Mouse (Mus musculus) monocyte, adult 2 months (primary cell): ENCODE measurements around the gene Zfhx3.

ENCODE experiments used
- DNase-seq, 2 experiments: peaks; one replicate each; pipeline ENCODE4 v3.0.0; 2022; ENCODE audit warnings: low spot score in 2 of 2, low read depth in 1 of 2

The Zfhx3 gene

DNA sequence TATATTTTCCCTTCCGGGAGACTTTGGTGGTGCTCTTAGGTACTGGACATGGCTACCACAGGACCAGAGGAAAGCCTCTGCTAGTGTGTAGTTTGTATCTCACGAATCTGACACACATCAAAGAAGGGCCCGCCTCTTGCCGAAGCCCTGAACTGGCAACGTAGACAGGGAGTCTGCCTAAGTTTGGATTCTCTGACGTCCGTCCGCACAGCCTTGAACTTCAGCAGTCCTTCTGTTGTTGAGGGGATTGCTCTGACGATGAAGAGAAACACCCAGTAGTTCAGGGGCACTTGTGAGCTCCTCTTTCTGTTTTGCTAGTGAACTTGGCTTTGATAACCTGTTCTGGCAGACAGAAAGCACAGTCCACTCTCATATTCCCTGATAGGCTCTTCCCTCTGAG, 836.1 kb downstream of the Zfhx3 start:
- DNase-seq: no peak

DNA sequence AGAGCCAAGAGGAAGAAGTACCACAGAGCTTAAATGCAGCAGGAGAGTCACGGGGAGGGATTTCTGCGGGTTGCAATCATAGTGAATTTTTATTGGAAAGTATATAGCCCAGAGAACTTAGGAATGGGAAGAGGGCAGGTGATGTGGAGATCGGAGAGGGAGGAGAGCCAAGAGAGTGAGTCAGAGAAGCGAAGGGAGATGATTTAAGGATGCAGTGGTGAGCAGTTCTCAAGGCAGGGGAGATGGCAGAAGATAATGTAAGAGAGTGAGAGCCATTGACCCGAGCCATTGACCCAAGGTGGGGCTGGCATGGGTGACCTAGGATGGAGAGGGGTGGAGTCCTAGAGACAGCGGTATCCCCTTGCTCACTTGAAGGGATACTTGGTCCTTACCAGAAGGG, 838.3 kb downstream of the Zfhx3 start:
- no peak for DNase-seq

DNA sequence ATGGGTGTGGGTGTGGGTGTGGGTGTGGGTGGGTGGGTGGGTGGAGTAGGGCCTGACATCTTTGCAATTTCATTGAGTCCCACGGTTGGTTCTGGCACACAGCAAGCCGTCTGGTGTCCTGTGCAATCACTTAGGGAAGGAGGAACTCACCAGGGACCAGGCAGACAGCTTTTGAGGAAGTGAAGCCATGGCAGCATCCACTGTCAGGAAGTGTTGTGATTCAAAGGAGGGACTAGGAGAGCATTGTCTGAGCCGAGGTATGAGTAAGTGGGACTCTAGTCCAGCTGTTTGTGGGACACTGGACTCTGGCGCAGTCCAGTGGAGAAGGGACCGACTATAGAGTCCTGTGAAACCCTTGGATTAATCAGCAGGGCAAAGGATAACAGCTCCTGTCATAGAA, 838.7 kb downstream of the Zfhx3 start:
- peak; percentile 37 to 41 for DNase-seq

- no peak for DNase-seq
Measured at GRCm38 (mm10) chr8:108783155-108783554, 840.7 kb downstream of the Zfhx3 start.

GRCm38 (mm10) chr8:108788156-108788761, 845.8 kb downstream of the Zfhx3 start:
- DNase-seq: no peak

- no peak for DNase-seq
Measured at GRCm38 (mm10) chr8:108788762-108789157, 846.3 kb downstream of the Zfhx3 start.

- no peak for DNase-seq
Measured at GRCm38 (mm10) chr8:108790559-108791293, 848.3 kb downstream of the Zfhx3 start.

- DNase-seq: no peak
Measured at GRCm38 (mm10) chr8:108796076-108796475, 853.6 kb downstream of the Zfhx3 start.

DNA sequence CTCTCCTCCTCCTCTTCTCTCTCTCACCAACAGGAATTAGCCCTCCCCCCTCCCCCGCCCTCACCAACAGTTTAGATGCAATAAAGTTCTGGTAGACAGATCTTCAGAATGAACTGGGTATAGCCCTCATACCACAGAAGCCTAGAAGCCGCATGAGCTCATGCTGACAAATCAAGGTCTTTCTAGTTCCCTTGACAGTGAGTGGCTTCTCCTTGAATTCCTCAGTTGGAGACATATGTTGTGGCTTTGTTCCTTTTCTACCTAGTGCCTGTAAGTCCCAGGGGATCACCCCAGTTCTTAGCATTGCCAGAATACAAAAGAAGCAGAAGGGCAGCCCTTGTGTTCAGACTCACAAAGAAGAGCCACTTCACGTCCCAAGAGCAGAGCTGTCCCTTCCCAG, 854.4 kb downstream of the Zfhx3 start:
- no peak for DNase-seq

GRCm38 (mm10) chr8:108798012-108798411, 855.6 kb downstream of the Zfhx3 start:
- DNase-seq: no peak

GRCm38 (mm10) chr8:108799250-108799649, 856.8 kb downstream of the Zfhx3 start:
- no peak for DNase-seq

- no peak for DNase-seq
Measured at GRCm38 (mm10) chr8:108800357-108800756, 857.9 kb downstream of the Zfhx3 start.

GRCm38 (mm10) chr8:108803017-108803416, 860.6 kb downstream of the Zfhx3 start:
- DNase-seq: no peak

GRCm38 (mm10) chr8:108811694-108812093, 869.2 kb downstream of the Zfhx3 start:
- DNase-seq: no peak

- DNase-seq: no peak
Measured at GRCm38 (mm10) chr8:108813375-108813774, 870.9 kb downstream of the Zfhx3 start.

GRCm38 (mm10) chr8:108819271-108819671, 876.8 kb downstream of the Zfhx3 start:
- no peak for DNase-seq

GRCm38 (mm10) chr8:108819826-108820225, 877.4 kb downstream of the Zfhx3 start:
- no peak for DNase-seq

GRCm38 (mm10) chr8:108820634-108821033, 878.2 kb downstream of the Zfhx3 start:
- DNase-seq: no peak

DNA sequence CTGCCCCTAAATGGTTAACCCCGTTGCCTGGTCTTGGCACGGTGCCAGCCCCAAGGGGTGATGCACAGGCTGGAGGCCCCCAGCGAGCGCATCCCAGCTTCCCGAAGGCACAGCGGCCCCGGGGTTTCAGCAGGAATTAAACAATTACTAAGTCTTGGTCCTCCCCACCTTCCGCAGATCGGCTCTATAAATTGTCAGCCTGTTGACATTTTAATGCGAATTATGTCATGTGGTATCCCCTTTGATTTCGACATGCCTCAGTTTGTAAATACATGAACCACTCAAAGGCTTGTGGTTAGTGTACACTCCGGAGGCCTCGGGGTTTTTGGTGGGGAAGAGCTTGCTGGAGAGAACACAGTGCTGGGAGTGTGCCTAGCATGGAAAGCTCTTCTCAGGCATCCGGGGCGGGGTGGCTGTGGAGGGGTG, 880.4 kb downstream of the Zfhx3 start:
- DNase-seq: no peak

- no peak for DNase-seq
Measured at GRCm38 (mm10) chr8:108824049-108824448, 881.6 kb downstream of the Zfhx3 start.

DNA sequence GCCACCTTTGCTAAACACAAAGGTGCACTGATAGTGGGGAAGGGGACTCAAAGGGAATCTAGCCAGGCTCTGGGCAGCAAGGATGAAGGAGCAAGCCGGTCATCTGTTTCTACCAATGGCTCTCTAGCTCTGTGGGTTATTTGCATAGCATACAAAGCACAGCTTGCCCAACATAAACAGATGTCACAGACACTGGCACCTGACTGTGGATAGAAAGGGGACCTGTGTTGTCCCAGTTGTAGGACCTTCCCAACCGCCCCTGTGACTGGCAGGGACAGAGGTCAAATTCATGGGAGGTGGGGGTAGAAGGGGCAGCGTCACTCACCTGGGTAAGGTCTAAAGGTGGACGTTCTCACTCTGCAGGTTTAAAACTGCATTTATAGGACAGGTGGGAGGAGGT, 884.0 kb downstream of the Zfhx3 start:
- DNase-seq: no peak

DNA sequence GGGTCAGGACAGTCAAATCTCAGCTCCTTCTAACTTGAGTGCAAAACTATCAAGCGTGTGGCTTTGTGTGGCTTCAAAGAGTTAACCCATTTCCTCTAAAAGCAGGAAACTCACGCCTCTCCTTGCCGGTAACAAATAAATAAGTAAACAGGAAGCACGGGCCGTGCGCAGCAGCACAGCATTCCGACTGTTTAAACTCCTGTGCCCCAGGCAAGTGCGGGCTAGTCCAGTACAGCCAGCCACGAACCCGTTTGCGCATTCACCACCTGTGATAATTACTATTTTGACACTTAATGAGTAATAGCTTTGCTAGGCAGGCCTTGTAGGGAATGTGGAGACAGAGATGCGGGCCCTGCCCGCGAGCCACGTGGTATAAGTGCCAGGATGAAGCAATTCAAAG, 885.0 kb downstream of the Zfhx3 start:
- DNase-seq: no peak

DNA sequence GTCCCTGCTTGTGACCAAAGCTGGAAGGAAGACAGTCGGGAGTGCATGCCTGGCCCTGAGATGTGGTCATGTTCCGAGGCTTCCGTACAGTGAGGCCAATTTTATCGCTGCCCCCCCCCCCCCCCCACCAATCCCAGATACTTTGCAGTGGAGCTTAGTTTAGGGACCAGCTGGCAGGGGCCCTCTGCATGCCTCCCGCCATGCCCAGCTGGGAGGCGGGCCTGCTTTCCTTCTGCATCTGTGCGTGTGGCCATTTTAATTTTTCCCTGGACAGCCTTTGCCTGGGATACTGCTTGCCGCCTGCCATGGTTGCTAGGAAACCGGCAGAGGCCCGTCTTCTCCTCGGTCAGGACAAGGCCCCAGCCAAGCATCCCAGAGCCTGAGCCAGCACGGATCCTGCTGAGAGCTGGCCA, 886.9 kb downstream of the Zfhx3 start:
- DNase-seq: no peak
